Mouse (Mus musculus): Measurements from ENCODE around the gene Mef2b. TPM values are rescaled to one million over a fixed set of nuclear protein-coding genes. Genes with fewer than 3 reads are reported as not detected.

The Mef2b gene
- polyA plus RNA-seq, 1 experiment = 0.05 TPM

DNA sequence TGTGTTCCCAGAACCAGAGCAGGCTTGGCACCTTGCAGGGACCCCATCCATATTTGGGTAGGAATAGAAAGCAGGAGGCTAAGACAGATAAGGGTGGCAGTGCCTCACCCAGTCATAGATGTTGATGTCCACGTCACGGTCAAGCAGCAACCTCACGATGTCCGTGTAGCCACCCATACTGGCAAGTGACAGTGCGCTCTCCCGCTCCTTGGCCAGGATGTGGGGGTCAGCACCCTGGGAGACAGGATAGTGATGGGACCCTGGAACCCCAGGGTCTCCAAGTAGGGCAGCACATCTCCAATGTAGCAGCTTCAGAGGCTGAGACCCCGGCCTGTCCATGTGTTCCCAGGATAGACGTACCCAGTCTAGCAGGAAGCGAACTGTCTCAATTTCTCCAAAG, 4.6 kb upstream of the Mef2b start:
- Histone ChIP-seq H3K27me3 (ENCODE audit: control insufficient read depth, insufficient read depth, insufficient read length) (no peaks in the 10 kb centered on the region), H3ac (ENCODE audit: control insufficient read depth, insufficient read length, low read depth) (no peak overlapping the region)

DNA sequence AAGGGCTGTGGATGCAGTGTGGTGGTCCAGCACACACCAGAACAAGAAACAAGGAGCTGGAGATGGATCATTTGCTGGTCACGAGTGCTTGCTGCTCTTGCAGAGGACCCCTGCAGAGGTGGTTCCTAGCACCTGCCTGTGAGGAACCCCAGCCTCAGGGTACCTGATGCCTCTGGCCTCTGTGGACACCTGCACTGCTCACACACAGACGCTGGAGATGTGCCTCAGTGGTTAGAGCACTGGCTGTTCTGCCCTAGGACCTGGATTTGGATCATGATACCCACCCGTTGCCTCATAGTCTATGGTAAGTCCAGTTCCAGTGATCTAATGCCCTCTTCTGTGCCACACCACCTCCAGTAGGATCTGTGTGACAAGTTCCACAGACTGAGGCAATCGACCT, 2.9 kb upstream of the Mef2b start:
- peaks cover 32% of the 10 kb centered on the region for H3K79me2 ChIP-seq (ENCODE audit: control insufficient read depth, insufficient read depth)
- H3ac ChIP-seq (ENCODE audit: control insufficient read depth, insufficient read length, low read depth) = no peak overlapping the region
- H3K79me3 ChIP-seq (ENCODE audit: low read depth) = peaks cover 8% of the 10 kb centered on the region
- no peaks in the 10 kb centered on the region for H3K27me3 ChIP-seq (ENCODE audit: control insufficient read depth, insufficient read depth, insufficient read length)
- peaks cover 9% of the 10 kb centered on the region for H3K36me3 ChIP-seq (ENCODE audit: control insufficient read depth, insufficient read depth)
- TF ChIP-seq MAX (IDR thresholded peaks at IDR 0.05) (no peak), MYOD1 (IDR thresholded peaks at IDR 0.05; ENCODE audit: control insufficient read depth, insufficient read length, low read depth) (no peak), FOSL1 (IDR thresholded peaks at IDR 0.05; ENCODE audit: insufficient read depth, low read length, poor library complexity, severe bottlenecking) (no peak), USF1 (IDR thresholded peaks at IDR 0.05; ENCODE audit: low read depth) (no peak)
- H3K4me3 ChIP-seq (ENCODE audit: insufficient read depth, poor library complexity, severe bottlenecking) = no peak overlapping the region

More for the DNA sequence above, 4.6 kb upstream of the Mef2b start:
- no peak overlapping the region for H3K4me3 ChIP-seq (ENCODE audit: insufficient read depth, poor library complexity, severe bottlenecking)
- peaks cover 25% of the 10 kb centered on the region for H3K79me2 ChIP-seq (ENCODE audit: control insufficient read depth, insufficient read depth)
- peaks cover 6% of the 10 kb centered on the region for H3K79me3 ChIP-seq (ENCODE audit: low read depth)
- TF ChIP-seq CTCF (IDR thresholded peaks at IDR 0.05; ENCODE audit: control insufficient read depth, insufficient read depth, insufficient read length) (no peak), USF1 (IDR thresholded peaks at IDR 0.05; ENCODE audit: low read depth) (no peak), MYOD1 (IDR thresholded peaks at IDR 0.05; ENCODE audit: control insufficient read depth, insufficient read length, low read depth) (no peak), FOSL1 (IDR thresholded peaks at IDR 0.05; ENCODE audit: insufficient read depth, low read length, poor library complexity, severe bottlenecking) (no peak), MYOG (IDR thresholded peaks at IDR 0.05; ENCODE audit: control insufficient read depth, extremely low read depth, insufficient read length) (no peak), CEBPB (IDR thresholded peaks at IDR 0.05; ENCODE audit: low read depth) (no peak), MAX (IDR thresholded peaks at IDR 0.05) (no peak)
- peaks cover 9% of the 10 kb centered on the region for H3K36me3 ChIP-seq (ENCODE audit: control insufficient read depth, insufficient read depth)

- H3K36me3 ChIP-seq (ENCODE audit: control insufficient read depth, insufficient read depth) = peaks cover 9% of the 10 kb centered on the region
- H3K4me3 ChIP-seq (ENCODE audit: insufficient read depth, poor library complexity, severe bottlenecking) = no peak overlapping the region
- H3K79me2 ChIP-seq (ENCODE audit: control insufficient read depth, insufficient read depth) = peaks cover 19% of the 10 kb centered on the region
- H3ac ChIP-seq (ENCODE audit: control insufficient read depth, insufficient read length, low read depth) = peak overlapping the region; percentile 40
- H3K79me3 ChIP-seq (ENCODE audit: low read depth) = peaks cover 8% of the 10 kb centered on the region
- H3K27me3 ChIP-seq (ENCODE audit: control insufficient read depth, insufficient read depth, insufficient read length) = no peaks in the 10 kb centered on the region
- TF ChIP-seq CTCF (IDR thresholded peaks at IDR 0.05; ENCODE audit: control insufficient read depth, insufficient read depth, insufficient read length) = no peak
- TF ChIP-seq MYOD1 (IDR thresholded peaks at IDR 0.05; ENCODE audit: control insufficient read depth, insufficient read length, low read depth) = no peak
- no peak for TF ChIP-seq CEBPB (IDR thresholded peaks at IDR 0.05; ENCODE audit: low read depth)
- TF ChIP-seq USF1 (IDR thresholded peaks at IDR 0.05; ENCODE audit: low read depth) = no peak
- TF ChIP-seq MYOG (IDR thresholded peaks at IDR 0.05; ENCODE audit: control insufficient read depth, extremely low read depth, insufficient read length) = no peak
- TF ChIP-seq MAX (IDR thresholded peaks at IDR 0.05) = no peak
- no peak for TF ChIP-seq FOSL1 (IDR thresholded peaks at IDR 0.05; ENCODE audit: insufficient read depth, low read length, poor library complexity, severe bottlenecking)
Observed at GRCm38 (mm10) chr8:70137890-70138289, 1.6 kb upstream of the Mef2b start.

DNA sequence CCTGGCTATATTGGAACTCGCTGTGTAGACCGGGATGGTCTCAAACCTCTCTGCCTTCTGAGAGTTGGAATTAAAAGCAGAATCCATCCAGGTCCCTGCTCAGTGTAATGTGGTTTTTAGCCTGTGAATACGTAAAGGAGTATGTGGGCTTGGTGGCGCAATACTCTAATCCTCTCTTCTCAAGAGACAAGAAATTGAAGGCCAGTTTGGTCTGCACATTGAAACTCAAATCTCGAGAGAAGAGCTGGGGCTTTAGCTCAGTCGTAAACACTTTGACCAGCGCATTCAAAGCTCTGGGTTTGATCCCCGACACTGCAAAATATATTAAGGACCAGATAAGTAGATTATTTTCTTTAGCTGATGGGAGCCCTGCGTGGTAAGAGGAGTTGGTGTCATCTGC, 470 bp downstream of the Mef2b start:
- Histone ChIP-seq H3K4me3 (ENCODE audit: insufficient read depth, poor library complexity, severe bottlenecking) (peak overlapping the region; percentile 78), H3K36me3 (ENCODE audit: control insufficient read depth, insufficient read depth) (peaks cover 3% of the 10 kb centered on the region), H3ac (ENCODE audit: control insufficient read depth, insufficient read length, low read depth) (peak overlapping the region; percentile 93), H3K79me2 (ENCODE audit: control insufficient read depth, insufficient read depth) (peaks cover 13% of the 10 kb centered on the region), H3K27me3 (ENCODE audit: control insufficient read depth, insufficient read depth, insufficient read length) (no peaks in the 10 kb centered on the region), H3K79me3 (ENCODE audit: low read depth) (peaks cover 7% of the 10 kb centered on the region)
- TF ChIP-seq USF1 (IDR thresholded peaks at IDR 0.05; ENCODE audit: low read depth) (no peak), FOSL1 (IDR thresholded peaks at IDR 0.05; ENCODE audit: insufficient read depth, low read length, poor library complexity, severe bottlenecking) (no peak), CTCF (IDR thresholded peaks at IDR 0.05; ENCODE audit: control insufficient read depth, insufficient read depth, insufficient read length) (no peak)

DNA sequence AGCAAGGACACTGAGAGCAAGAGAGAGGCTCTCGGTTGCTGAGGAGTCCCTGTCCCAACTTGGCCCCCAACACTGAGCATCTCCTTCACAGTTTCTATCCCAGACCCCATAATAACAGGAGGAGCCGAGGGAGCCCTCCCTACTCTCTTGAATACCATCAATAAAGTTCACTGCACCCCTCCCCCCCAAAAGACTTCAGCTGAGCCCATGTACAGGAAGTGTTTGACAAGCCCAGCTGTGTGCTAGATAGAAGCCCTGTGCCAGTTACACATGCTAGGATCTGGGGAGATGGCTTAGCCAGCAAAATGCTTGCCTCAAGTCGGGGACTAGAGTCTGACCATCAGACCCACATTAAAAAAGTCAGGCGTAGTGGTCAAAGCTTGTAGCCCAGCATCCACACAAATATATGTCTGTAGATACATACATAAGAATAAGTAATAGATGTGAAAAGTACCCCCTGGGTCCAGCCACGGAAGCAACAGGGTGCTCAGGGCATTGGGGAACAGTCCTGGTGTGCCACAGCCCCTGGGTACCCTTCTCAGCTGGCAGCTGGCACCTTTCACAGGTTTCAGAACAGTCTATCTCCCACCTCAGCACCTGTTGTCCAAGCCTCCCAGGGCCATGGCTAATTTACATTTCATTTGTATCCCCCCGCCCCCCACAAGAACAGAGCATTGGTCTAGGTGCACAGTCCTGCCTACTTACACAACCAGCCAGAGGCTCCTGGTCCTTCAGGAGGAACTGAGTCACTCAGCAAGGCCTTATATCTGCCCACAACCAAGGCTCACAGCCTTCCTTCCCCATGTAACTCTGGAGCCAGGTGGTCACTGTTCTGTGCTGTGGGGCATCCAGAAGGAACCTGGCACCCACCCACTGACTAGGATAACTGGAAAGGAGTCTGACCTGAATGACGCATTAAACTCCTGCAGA, 8.4 kb downstream of the Mef2b start:
- H3K79me3 ChIP-seq (ENCODE audit: low read depth) = no peaks in the 10 kb centered on the region
- H3K27me3 ChIP-seq (ENCODE audit: control insufficient read depth, insufficient read depth, insufficient read length) = no peaks in the 10 kb centered on the region
- H3K79me2 ChIP-seq (ENCODE audit: control insufficient read depth, insufficient read depth) = no peaks in the 10 kb centered on the region
- no peak for TF ChIP-seq FOSL1 (IDR thresholded peaks at IDR 0.05; ENCODE audit: insufficient read depth, low read length, poor library complexity, severe bottlenecking)
- TF ChIP-seq MYOG (IDR thresholded peaks at IDR 0.05; ENCODE audit: control insufficient read depth, extremely low read depth, insufficient read length) = no peak
- no peak for TF ChIP-seq MYOD1 (IDR thresholded peaks at IDR 0.05; ENCODE audit: control insufficient read depth, insufficient read length, low read depth)
- no peak for TF ChIP-seq CTCF (IDR thresholded peaks at IDR 0.05; ENCODE audit: control insufficient read depth, insufficient read depth, insufficient read length)
- TF ChIP-seq USF1 (IDR thresholded peaks at IDR 0.05; ENCODE audit: low read depth) = no peak
- no peak for TF ChIP-seq CEBPB (IDR thresholded peaks at IDR 0.05; ENCODE audit: low read depth)
- TF ChIP-seq MAX (IDR thresholded peaks at IDR 0.05) = no peak
- H3K36me3 ChIP-seq (ENCODE audit: control insufficient read depth, insufficient read depth) = no peaks in the 10 kb centered on the region
- H3ac ChIP-seq (ENCODE audit: control insufficient read depth, insufficient read length, low read depth) = no peak overlapping the region
- H3K4me3 ChIP-seq (ENCODE audit: insufficient read depth, poor library complexity, severe bottlenecking) = no peak overlapping the region

All from C2C12 (cell line).